Mouse (Mus musculus): ENCODE data around the gene Rpl3. TPM values are rescaled to one million over a fixed set of nuclear protein-coding genes. Genes with fewer than 3 reads are reported as not detected.

Gene Rpl3
- total RNA-seq, 2 experiments from 2014 or later, result 672 to 709 TPM

DNA sequence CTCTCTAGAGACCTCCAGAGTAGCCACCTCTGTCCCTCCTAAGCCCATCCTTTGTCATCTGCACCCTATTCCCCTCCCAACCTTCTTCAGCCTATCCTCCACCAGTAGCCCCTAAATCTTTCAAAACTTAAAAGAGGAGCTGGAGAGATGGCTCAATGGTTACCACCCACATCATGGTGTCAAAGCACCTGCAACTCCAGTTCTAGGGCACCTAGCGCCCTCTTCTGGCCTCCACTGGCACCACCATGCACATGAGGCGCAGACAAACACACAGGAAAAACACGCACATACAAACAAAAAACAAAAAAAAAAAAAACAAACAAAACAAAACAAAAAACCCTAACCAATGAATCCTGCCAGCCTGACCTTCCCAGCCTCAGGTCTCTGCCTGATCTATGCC lies 25.1 kb downstream of the Rpl3 start:
- DNase-seq, result peak; percentile 51

- DNase-seq, result peak; percentile 76
Measured at GRCm38 (mm10) chr15:80065414-80065813, 26.3 kb downstream of the Rpl3 start.

DNA sequence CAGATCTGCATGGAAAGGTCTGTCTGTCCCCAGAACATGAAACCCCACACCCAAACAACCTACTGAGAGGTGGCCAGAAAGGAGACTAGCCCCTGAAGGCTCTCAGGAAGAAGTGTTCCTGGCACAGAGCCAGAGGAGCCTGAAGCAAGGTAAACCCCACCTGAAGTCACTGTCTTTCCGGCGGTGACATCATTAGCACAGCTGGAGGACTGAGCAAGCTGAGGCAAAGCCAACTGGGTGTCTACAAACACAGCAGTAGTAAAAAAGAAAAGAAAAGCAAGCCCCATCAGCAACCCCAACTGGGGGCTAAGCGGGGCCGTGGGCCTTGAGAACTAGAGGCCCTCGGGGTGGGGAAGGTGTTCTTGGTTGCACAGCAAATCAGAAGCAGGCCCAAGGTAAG lies 26.7 kb downstream of the Rpl3 start:
- no peak for DNase-seq

DNA sequence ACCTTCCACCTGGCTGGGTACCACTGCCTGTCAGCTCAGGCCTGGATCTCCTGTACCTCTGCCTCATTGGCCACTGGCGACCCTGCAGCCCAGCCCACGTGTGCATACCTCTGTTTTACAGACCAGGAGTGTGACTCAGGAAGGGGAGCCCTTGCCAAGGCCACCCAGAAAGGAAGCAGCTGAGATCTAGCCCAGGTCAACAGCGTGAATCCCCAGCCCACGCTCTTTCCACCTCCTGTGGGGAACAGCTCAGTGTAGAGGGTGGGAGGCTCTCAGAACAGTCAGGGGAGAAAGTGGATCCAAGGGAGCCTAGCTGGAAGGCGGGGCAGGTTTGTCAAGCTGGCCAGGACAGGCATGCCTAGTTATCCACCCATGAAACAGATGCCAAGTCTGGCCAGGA lies 28.8 kb downstream of the Rpl3 start:
- DNase-seq, result no peak

DNA sequence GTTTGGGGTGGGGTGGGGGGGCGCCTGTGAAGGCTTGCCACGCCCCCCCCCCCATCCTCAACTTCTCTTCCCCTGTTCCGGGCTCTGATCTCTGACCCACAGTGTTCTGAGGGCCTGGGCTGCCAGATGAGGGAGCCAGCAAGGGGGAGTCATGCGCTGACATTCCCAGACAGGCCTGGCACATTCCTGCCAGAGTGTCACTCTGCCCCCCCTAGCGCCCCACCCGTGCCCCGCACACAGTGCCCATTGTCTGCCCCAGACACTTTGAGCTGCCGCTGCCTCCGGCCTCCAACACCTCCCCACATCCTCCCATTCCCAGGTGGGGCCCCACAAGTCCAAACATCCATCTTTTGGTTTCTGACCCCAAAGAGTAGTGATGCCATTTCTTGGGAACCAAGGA lies 29.3 kb downstream of the Rpl3 start:
- no peak for DNase-seq

DNA sequence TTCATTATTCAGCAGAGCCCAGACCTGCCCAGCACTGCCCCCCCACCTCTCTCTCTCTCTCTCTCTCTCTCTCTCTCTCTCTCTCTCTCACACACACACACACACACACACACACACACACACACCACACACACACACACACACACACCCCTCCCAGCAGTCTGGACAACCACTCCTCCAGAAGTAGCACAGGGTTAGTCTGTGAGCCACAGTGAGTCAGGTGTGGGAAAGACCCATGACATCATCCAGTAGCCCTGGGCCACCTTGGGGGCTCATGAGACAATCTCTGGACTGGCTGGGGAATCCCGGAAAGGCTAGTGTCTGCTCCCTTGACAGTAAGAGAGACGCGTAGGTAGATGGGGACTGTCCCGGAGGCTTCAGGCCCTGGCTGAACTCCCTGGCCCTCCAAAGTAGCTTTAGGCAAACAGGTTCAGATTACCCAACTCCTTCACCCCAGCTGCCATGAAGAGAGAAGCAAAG lies 30.6 kb downstream of the Rpl3 start:
- DNase-seq, result no peak

- no peak for DNase-seq
Measured at GRCm38 (mm10) chr15:80060356-80061070, 31.2 kb downstream of the Rpl3 start.

DNA sequence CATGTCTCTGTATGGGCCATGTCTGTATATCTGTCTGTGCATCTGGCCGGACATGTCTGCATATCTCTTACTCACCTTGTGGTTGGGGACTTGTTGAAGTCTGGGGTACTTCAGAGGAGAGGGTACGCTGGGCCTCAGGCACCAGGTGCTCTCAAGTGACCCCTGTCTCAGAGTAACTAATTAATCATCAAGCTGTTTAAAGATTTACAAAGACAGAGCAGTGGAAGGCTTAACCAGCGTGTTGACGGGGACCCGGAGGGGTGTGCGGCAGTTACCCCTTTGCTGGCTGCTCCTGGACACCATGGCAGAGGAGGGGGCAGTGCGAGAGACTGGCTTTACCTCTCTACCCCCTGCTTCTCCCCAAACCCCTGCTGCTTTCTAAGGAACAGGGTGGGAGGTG lies 32.1 kb downstream of the Rpl3 start:
- DNase-seq, result no peak

GRCm38 (mm10) chr15:80058151-80058550 lies 33.5 kb downstream of the Rpl3 start:
- no peak for DNase-seq

DNA sequence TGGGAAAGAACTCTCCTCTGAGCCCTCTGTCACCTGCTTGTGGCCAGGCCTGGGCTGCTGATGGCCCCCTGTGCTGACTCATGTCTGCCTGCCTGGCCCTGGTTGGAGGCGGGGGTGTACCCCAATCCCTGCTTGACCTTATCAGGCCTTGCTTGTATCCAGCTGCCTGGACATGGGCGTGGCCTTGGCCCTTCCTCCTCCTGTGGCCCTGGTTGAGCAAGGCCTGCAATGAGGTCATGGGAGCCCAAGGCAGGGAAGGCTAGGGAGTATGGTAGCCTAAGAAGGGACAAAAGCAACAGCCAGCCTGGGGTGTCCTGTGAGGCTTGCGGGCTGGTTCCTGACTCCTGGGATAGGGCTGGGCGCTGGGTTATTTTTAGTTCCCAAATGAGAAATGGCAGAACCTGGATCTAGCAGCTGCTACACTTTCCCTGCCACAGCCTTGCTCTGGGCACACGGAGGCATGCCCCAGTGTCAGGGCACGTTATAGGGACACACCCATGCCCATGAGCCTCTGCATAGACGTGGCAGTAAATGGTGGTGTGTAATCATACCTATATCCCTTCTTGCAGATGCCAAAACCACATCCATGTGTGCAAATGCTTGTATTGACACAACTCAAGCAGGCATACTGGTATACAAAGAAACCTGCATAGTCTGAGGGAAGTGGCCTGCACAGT lies 37.5 kb downstream of the Rpl3 start:
- DNase-seq, result peak; percentile 86

DNA sequence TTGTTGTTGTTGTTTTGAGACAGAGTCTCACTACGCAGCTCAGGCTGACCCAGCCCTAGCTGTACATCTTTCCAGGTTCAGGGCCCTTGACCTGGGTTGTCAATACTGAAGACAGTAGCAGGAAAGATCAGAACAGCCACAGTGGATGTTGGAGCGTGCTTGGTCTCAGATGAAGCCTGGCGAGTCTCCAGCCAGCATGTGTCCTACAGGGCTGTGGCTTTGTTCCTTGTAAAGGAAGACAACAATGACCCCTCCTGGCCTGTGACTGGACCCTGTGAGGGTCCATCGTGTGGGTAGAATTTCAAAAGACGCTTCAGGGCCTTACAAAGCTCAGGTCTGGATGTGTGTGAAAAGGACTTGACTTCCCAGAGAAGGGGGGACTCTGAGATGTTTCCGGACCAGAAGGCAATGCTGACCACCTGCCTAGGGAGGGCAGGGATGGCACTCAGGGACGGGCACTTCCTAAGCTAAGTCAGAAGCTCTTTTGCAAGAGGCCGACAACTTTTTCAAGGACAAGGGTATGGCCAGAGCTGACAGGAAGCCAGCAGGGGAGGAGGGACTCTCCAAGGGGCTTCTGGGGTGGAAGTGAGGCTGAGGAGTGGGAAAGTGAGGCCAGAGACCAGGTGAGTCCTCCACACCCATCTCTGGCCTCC lies 38.2 kb downstream of the Rpl3 start:
- DNase-seq, result peak; percentile 59

DNA sequence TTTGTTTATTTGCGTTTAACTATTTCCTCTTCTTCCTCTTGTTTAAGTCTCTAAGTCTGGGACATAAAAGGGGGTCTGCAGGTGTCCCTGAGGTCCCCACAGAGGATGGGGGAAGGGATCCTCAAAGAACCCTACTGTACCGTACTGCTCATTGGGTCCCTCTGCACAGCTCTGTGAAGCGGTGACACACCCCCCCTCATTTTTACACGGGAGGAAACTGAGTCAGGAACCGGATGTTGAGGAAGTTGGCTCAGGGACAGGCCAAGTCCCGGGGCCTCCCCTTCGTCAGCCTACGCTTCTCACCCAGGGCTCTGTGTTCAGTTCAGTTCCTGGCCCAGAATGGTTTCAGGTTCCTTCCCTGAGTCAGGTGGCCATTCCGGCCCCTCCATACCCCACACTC lies 39.9 kb downstream of the Rpl3 start:
- DNase-seq, result no peak

DNA sequence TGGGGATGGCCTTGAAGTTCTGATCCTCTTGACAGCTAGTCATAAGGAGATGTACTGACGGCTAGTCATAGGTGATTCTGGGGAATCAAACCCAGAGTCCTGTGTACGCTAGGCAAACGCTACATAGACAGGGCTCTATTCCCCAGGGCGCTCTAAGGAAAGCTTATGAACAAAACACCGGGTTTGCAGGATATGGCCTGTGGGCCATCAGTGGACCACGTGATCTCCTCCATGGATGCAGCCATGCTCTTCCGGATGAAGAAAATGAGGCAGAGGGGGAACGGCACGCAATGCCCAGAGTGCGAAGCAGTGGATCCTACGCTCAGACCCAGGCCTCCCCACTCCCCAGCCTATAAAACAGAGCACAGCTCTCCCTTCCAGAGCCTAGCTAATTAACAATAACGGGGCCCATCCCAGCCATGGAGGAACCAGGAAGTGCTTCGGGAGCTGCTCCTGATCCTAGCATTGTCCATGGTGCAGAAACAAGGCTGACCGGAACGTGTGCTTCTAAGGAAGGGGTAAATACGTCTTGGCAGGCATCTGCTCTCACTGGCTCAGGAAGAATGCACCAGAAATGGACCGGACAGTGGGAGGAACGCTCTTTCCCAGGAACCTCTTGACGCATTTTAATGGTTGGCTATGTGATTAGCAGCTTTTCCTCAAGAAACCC lies 40.4 kb downstream of the Rpl3 start:
- no peak for DNase-seq

DNA sequence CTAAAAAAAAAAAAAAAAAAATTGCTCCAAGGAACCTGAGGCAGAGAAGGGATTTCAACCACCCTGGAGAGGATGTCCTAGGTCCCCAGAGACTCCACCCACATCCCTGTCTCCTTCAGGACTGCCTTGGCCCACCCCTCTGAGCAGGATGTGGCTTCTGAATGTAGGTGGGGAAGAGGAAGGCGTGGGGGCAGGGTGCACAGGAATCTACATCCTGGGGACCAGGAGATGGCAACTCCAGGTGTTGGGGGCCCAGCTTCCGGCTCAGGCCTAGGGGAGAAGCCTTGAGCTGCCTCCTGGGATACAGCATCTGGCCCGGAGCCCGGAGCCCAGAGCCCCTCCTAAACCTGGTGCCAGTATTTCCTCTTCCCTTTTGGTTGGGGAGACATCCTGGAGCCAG lies 41.6 kb downstream of the Rpl3 start:
- DNase-seq, result peak; percentile 56

DNA sequence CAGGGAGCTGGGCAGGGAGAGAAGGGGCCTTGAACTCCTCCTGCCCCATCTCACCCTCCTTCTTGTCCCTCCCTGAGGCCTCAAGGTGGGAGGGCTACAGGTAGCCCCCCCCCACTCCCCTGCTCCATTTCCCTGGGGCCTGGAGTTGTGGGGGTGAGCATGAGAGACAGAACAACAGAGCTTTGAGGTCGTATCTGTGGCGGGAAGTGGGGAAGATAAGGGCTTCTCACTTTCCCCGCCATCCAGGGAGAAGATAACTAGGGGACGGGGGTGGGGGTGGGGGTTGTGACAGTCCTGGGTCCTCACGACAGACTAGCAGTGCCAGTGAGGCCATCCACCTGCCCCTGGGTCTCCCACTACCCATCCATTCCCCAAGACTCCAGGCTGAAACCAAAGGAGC lies 43.7 kb downstream of the Rpl3 start:
- no peak for DNase-seq

- DNase-seq, result no peak
Measured at GRCm38 (mm10) chr15:80047242-80047641, 44.4 kb downstream of the Rpl3 start.

GRCm38 (mm10) chr15:80045749-80046148 lies 45.9 kb downstream of the Rpl3 start:
- DNase-seq, result no peak

DNA sequence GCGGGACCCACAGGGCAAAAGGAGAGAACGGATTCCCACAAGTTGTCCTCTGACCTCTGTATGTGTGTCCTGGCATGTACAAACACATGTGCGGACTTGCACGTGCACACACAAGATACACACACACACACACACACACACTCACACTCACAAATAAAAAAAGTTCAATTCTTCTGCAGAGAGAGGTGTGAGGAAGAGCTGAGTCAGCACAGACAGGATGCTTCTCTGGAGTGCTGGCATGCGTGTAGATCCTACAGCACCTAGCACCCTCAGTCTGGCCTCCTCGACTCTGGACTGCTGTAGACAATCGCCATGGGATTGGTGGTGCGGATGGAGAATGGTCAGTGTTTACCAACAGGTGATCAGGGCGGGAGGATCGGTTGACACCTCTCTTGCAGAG lies 47.4 kb downstream of the Rpl3 start:
- no peak for DNase-seq

DNA sequence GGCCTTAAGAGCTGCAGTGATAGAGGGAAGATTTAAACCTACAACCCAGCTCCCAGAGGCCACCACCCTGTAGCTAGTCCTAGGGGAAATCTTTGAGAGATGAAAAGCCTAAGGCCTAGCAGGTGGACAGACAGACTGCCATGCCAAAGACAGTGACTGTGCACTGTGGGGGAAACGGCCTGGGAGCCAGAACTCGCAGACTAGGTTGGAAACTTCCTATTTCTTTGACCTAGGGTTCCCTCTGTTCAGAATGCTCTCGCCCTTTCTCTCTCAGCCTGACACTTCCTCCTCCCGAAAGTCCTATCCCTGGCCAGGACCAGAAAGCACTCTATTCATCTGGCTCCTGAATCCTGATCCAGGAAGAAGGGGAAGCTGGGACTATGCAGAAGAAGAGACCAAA lies 49.5 kb downstream of the Rpl3 start:
- DNase-seq, result no peak

GRCm38 (mm10) chr15:80038110-80038391 lies 53.6 kb downstream of the Rpl3 start:
- DNase-seq, result no peak

GRCm38 (mm10) chr15:80037255-80038109 lies 54.2 kb downstream of the Rpl3 start:
- DNase-seq, result no peak

- peak; percentile 65 for DNase-seq
Measured at GRCm38 (mm10) chr15:80035341-80035885, 56.3 kb downstream of the Rpl3 start.

All from adrenal gland, postnatal 10 days (tissue).